Mouse (Mus musculus) embryo, embryonic 10.5 days (tissue): ENCODE results near the gene Polr1a.

Experiments
- DNase-seq: peaks from one replicate; pipeline ENCODE4 v3.0.0-alpha.2; 2015; ENCODE audit warnings: low spot score

The Polr1a gene

DNA sequence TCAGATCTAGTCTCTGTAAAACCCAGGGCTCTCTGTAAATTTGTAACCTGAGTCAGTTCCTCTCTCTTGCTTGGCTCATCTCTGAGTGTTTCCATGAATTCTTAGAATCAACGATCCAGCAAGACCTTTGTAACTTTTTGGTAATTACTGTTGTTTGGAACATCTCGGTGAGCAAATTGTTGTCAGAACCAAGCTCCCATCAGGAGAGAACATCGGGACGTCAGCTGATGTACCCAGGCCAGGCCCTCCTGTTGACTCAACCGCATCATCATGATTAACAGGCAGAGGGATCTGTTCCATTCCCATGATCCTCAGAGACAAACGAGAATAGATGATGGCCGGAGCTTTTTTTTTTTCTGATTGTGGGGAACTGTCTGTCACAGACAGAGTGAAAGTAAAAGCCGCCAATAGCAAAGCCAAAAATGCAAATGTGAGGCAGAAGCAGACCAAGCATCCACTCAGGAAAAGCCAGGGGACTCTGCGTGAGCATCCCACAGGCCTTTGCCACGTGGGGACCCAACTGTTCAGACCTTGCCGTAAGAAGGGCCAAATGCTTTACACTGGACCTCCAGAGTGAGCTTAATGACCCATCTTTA lies 91.2 kb downstream of the Polr1a start:
- no peak for DNase-seq

DNA sequence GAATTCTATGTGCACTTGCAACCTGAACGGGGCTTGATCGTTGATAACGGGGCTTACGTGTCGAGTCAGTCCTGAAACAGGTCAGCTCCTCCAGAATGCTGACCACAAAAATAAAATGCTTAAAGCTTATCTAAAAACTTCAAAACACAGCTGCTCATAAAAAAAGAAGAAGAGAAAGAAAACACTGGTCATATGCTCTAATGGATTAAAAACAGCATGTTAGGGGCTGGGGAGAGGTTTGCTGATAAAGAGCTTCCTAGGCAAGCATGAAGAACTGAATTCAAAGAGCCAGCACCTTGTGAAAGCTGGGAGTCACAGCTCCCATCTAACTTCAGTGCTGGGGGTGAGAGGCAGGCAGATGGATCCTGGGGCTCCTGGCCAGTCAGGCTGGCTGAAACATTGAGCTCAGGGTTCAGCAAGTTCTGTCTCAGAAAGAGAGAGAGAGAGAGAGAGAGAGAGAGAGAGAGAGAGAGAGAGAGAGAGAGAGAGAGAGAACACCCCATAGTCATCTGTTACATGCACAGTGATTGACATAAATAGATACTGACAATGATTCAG lies 92.4 kb downstream of the Polr1a start:
- no peak for DNase-seq

DNA sequence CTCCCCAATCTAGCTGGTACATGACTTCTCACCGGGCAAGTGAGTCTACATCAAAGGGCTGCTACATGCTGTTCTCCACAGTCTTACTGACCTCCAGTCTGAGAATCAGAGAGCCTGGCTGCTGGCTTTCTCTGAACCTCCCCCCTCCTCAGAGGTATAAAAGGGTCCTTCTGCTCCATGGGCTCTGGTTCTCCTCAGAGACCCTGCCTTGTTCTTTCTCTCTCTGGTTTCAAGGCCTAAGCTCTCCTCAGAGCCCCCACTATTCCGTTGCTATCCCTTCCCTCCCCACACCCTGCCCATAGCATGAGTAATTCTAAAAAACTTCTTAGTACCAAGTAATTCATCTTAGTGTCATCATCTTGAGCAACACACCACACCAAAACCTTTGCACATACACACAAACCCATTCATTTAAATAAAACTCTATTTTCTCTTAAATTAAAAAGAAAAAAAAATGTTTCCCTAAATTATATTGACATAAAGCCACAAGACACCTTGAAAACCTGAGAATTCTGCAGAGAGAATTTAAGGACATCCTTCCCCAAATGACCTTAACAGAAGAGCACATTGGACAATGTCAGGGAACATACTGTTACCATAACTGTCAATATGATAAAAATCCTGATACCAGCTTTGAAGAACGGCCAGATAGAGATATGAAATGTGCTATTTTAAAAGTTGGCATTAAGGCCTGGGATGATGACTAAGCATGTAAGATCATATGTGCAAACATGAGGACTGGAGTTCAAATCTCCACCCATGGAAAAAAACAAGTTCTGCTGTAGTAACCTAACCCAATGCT lies 98.8 kb downstream of the Polr1a start:
- DNase-seq: no peak

DNA sequence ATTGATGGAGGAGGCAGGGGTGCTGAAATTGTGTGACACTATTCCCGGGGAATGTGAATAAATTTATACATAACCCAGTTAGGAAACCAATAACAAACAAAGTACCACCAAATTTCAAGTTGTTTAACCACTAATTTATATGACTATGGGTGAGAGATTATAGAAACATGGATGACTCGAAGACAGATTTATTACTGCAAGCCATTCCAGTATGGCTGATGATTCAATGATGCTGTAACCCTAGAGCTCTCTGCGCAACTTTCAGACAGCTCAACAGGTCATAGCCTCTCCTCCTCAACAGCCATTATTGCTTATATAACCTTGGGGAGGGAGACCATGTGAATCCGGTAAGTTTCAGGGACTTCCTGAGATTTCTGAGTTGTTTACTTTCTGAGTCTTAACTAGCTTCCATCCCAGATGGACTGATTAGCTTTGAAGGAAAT lies 99.4 kb downstream of the Polr1a start:
- no peak for DNase-seq

GRCm38 (mm10) chr6:72009454-72009853 lies 100.6 kb downstream of the Polr1a start:
- DNase-seq: no peak

GRCm38 (mm10) chr6:72014033-72014432 lies 105.2 kb downstream of the Polr1a start:
- no peak for DNase-seq

- DNase-seq: no peak
These were observed 109.2 kb downstream of the Polr1a start for GRCm38 (mm10) chr6:72018052-72018451.

DNA sequence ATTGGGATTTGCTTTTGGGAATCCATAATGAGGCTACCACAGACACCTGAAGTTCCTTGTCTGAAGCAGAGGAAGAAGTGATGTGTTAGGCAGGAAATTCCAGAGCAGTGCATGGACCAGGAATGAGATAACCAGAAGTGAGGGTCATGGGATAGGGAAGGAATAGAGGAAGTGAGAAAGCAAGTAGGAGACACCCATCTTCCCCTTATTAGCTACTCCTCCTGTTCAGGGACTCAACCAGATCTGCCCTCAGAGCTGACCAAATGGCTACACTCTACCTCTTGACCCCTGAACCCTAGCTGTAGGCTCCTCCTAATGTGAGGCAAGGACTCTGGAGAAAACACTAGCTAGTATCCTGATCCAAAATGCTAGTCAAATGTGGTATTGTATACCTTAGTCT lies 116.6 kb downstream of the Polr1a start:
- DNase-seq: no peak

- DNase-seq: no peak
These were observed 119.2 kb downstream of the Polr1a start for GRCm38 (mm10) chr6:72028079-72028478.

DNA sequence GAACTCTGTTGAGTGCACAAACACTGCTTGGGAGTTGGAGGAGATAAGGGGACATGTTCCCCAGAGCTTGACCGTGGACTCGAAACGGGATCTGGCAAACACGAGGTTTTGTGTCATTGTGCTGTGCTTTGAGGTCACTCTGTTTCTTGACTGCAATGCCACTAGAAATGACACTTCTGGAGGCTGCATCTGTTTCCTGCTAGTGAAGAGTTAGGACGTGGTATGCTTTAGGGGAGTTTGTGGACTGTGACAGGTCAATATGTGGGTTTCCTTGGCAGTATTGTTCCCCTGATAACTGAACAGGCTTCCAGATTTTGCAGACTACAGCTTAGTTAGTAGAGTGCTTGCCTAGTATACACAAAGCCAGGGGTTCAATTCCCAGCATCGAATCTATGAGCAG lies 120.8 kb downstream of the Polr1a start:
- DNase-seq: no peak
